Mouse (Mus musculus): Measurements from ENCODE around the gene Slc37a2.
"Not testable (repeated sequence)": the region's sequence is repeated elsewhere in the genome, so short reads cannot be mapped to it uniquely, and the experiment has no call there.

Slc37a2 gene

DNA sequence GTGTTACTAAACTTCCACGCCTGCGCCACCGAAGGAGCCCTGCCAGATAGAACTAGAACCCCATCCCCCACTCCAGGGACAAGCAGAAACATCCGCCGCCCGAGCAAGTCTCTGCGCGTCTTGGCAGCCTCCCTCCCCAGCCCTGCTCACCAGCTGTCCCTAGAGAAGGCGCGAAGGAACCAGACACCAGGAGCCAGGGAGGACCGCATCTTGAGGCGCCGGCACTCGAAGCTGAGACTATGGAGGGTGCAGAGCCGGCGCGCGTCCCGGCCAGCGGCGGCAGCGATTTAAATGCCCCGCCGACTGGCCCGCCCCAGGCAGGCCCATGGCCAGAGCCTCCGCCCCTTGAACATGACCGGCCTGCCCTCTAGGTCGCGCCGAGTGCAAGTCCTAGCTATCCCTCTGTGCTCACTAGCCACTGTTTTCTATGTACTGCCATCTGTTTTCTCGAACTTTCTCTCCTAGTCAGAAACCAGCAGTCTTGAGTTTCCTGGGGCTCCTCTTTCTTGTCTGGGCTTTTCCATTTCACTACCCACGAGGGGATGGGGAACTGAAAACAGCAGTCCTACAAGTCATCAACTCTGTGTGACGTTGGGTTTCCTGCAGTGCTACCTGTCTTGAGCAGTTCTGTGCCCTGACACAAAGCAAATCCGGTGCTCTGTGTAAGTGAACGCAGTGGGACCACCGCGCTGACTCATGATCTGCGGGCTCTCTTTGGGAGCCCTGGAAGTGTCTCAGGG, at the start of gene Slc37a2:
Slc37a2 (minus strand) TSS at position 590 of the 740 bp plus-strand sequence.
- DNase-seq (ENCODE audit: low spot score in 2 of 2): peak in 1 of 2 experiments; percentile 86

DNA sequence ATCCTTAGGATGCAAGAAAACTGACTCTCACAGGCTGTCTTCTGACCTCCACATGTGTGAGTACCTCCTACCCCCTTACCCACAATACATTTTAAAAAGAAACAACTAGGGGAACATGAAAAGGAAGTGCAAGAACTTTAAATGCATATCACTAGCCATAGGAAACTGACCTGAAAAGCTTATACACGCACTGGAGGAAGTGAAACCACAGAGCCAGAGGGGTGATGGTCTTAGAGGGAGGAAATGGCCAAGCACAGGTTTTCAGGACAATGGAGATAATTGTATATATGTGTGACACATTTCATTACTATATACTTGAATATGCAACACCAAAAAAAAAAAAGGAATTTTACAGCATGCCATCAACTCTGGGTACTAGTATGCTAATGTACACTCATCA, 46.2 kb upstream of the Slc37a2 start:
- DNase-seq (ENCODE audit: low spot score in 2 of 2): no peak

DNA sequence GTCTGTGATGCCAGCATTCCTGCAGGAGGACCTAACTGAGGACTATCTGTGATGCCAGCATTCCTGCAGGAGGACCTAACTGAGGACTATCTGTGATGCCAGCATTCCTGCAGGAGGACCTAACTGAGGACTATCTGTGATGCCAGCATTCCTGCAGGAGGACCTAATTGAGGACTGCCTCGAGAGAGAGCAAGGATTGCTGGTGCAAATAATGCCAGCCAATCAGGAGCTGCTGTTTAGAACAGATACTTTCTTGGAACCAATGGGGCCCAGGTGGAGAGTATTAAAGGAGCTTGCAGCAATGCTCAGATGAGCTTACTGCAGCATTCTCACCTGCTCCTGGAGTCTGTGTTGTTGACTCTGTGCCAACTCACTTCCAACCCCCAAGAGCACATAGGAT, 45.0 kb upstream of the Slc37a2 start:
- not testable (repeated sequence) for DNase-seq (ENCODE audit: low spot score in 2 of 2)

DNA sequence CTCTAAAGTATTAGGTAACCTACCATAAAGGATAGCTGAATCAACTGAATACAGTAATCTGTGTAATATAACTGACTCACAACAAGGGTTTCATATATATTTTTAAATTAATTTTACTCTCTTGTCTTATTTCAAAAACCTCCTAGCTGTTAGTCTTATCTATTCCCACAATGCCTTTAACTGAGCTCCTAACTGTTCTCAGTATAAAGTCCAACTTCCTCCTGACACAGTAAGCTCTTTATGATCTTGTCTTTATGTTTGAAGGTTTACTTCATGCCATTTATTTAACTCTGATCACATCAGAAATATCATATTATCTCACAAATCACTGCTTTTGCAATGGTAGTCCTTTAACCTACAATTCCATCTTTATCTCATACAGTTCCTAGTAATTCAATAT, 40.0 kb upstream of the Slc37a2 start:
- DNase-seq (ENCODE audit: low spot score in 2 of 2): no peak

DNA sequence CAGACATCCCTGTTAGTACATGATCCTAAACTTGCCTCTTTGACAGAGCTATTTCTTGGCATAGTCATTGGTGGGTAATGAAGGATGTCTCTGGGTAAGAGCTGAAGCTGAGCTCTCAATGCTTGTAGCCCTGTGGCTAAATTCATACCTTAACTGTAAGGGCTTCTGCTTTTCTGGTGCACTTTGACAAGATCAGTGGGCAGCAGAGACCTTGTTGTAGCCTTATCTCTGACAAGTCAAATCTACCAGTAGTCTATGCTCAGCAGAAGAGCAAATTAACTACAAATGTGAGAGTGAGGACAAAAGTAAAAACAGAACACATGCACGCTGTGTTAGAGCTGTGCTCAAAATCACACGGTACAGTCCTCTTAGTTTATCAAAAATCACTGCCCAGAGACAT, 11.1 kb upstream of the Slc37a2 start:
- DNase-seq (ENCODE audit: low spot score in 2 of 2): no peak

DNA sequence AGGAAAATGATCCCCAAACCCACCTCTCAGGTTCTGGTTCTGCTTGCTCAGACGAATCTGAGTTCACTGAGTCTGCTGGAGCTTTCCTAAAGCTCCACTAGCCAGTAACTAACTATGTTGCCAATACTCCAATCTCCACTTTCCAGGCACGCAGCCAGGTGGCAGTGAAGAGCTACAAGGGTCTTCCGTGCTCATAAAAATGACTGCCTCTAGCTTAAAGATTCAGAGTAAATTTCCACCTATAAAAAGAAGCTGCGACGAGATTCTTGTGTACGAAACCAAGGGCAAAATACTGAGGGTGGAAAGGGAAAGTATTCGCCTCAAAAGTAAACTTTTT, 319 bp upstream of the Slc37a2 start:
- peak in 1 of 2 experiments; percentile 44 for DNase-seq (ENCODE audit: low spot score in 2 of 2)

DNA sequence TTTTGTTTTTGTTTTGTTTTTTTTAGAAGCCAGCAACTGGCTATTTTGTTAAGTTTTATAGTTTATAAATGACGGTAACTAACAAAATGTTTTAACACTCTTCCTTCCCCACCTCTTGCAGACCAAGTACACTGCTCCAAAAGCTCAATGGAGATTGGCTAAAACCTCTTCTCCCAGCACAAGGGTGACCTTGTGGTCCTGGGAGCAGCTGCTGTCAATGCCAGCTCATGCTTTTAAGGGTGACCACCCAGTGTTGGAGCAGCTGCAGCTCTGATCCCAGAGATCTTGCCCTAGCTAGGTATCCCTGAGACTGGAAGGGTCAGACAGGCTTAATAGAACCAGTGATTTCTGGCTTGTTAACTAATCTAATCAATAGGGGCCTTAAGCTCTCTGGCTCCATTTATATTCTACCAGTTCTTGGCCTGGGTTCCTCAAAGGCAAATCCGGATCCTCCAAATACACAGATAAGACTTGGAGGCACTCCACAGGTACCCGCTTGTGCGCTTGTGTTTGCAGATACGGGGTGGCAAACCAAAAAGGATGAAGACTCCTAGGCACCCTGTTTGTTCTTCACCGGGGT, 917 bp downstream of the Slc37a2 start:
- DNase-seq (ENCODE audit: low spot score in 2 of 2): no peak

DNA sequence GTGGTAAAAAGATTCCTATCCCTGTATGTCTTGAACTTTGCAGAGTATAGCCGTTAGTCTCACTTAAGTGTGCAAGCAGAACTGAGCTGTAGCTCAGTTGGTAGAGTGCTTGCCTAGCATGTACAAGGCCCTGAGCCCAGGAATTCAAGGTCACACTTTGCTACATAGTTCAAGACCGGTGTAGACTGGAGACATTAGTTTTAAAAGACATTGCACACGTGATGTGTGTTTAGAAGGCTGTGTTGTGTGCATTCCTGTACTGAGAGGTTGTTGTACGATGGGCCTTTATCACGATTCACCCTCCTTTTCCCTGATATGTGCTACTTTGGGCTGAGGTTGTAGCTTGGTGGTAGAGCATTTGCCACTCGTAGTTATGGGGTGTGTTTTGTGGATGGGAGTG, 4.9 kb downstream of the Slc37a2 start:
- DNase-seq (ENCODE audit: low spot score in 2 of 2): no peak

DNA sequence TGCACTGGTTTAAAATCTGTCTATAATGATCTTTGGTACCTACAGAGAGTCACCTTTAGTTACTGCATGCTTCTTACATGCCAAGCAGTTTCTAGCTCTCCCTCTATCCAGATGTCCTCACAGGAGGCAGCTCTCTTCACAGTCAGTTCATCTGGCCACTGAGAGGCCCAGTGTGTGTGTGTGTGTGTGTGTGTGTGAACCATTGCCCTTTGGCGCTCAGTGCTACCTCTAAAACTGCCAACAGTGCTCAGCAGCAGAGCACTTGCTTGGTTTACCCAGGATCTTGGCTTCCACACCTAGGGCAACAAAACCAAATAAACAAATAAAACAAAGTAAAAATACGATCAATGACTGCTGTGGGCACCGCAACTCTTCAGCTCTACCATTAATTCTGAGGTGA, 5.6 kb downstream of the Slc37a2 start:
- DNase-seq (ENCODE audit: low spot score in 2 of 2): no peak

DNA sequence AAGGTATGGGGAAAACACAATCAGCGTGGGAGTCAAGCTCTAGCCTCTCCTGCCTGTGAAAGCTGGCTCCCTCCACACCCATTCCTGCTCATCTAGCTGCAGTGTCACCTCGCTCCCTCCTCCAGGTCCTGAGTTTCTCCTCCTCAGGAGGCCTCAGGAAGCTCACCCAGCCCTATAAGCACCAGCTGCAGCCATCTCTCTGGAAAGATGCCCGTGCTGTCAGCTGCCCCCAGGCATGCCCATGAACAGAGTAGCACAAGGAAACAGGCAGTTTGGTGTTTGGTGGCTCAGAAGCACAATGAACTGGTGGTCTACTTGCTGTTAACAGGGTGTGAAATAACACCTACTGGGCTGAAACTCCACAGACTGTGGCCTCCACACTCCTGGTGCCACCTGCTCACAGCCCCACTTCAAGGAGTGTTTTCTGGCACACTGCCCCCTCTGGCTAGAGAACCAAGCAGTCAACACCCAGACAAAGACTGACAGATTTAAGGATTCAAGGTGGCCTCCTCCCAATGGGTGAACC, 7.1 kb downstream of the Slc37a2 start:
- DNase-seq (ENCODE audit: low spot score in 2 of 2): no peak

DNA sequence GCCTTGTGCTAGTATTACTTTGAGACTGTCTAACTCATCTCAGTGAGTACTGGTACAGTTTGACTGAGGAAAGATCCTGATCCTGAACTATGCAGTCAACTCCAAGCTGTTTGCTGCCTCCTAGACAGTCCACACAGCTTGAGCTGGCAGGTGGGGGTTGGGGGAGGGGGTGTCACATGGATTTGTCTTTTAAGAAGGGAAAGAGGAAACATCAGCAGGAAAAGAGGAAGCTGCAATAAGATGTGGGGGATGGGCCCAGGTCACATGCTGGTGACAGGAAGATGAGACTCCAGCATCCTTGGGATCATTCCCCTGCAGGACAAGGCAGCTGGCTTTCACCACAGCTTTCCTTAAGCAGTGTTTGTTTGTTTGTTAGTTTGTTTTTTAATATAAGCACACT, 8.1 kb downstream of the Slc37a2 start:
- peak in 1 of 2 experiments; percentile 60 for DNase-seq (ENCODE audit: low spot score in 2 of 2)

DNA sequence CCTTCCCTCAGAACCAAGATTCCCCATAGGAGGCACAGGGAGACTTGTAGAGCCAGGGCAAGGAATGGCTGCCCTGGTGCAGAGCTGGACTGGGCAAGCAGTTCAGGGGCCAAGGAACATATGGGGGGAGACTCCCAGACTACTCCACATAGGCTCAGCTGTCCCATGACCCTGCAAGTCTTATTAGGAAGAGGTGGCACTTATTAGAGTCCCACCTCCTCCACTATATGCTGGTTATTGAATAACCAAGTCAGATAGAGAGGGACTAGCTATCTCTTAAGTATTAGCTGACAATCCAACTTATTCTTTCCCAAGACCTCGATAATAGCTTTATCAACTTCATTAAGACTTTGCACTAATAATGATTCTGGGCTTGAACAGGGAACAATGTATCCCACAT, 9.7 kb downstream of the Slc37a2 start:
- DNase-seq (ENCODE audit: low spot score in 2 of 2): no peak

DNA sequence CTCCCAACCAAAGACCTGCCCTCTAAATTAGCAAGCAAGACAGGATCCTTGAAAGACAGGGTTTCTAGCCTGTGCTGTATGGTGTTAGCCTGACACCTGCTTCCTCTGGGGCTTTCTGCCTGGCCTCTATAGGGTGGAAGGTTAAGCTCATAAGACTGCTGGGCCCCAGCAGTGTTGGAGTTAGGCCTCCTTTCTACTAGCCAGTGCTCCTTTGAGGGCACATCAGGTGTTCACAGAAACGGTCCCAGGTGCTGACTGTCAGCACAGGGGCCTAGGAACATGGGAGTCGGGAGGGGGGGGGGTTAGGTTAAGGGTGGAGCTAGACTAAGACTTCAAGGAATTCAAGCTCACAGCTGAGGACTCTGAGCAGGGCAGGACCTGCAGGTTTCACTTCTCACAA, 10.1 kb downstream of the Slc37a2 start:
- no peak for DNase-seq (ENCODE audit: low spot score in 2 of 2)

DNA sequence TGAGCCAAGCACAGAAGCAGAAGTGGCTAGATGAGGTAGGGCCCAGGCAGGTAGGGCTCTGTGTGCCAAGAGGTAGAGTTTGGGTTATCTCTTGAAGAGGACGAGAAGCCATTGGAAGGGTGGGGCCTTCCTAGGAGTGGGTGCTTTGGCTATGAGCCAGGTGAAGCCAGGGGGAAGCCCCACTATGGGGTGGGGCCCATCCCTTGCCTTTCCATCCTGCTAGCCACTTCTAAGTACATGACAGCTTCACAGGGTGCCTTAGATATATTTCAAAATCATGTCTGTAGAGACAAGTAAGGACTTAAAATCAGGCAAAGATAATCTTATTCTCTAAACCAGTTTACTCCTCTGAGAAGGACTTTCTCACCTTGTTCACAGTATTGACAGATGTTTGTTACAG, 10.9 kb downstream of the Slc37a2 start:
- no peak for DNase-seq (ENCODE audit: low spot score in 2 of 2)

DNA sequence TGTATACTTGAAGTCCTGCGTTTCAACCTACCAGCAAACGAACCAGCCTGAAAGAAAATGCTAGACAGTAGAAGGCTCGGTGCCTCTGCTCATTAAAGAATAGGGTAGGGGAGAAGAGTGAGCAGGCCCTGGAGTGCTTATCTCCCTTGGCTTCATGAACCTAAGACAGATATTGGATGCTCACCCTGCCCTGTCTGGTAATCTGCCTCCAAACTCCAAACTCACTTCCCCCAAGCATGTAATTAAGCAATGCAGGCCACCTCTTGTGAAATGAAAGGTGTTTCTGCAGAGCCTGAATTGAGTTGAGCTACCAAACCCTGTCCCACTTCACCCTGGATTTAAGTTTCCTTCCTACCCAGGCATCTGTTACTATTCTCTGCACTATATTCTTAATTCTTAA, 12.8 kb downstream of the Slc37a2 start:
- DNase-seq (ENCODE audit: low spot score in 2 of 2): no peak

DNA sequence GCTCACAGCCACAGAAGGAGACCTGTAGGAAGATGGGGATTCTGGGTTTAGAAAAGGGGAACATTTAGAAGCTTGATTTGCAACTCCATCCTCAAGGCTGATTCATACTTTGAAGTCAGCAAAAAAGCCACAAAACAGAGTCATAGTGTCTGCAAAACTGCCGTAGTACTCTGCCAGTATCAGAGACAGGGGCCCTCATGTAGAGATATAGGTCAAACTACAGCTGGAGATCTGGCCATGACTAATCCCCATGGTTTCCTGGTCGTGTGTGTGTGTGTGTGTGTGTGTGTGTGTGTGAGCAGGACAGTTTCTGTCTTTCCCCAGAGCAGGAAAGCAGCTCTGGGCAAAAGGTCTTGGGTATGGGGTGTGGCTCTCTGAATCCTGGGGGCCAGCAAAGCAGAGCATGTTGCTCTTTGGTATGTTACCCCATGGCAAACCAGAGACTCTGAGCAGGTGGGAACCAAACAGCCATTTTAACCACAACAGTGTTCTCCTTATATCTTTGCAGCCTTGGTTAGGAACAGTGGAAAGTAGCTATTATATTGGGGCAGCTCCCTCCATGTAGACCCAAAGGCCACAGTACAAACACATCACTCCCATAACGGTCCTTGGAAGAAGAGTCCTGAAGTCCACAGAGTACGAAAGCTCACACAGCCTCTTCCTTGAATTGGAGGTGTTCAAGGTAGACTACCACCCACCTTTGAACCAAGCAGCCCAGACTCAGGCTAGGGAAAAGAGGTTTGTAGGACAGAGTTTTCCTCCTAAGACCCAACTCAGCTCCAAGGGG, 19.4 kb downstream of the Slc37a2 start:
- DNase-seq (ENCODE audit: low spot score in 2 of 2): no peak

DNA sequence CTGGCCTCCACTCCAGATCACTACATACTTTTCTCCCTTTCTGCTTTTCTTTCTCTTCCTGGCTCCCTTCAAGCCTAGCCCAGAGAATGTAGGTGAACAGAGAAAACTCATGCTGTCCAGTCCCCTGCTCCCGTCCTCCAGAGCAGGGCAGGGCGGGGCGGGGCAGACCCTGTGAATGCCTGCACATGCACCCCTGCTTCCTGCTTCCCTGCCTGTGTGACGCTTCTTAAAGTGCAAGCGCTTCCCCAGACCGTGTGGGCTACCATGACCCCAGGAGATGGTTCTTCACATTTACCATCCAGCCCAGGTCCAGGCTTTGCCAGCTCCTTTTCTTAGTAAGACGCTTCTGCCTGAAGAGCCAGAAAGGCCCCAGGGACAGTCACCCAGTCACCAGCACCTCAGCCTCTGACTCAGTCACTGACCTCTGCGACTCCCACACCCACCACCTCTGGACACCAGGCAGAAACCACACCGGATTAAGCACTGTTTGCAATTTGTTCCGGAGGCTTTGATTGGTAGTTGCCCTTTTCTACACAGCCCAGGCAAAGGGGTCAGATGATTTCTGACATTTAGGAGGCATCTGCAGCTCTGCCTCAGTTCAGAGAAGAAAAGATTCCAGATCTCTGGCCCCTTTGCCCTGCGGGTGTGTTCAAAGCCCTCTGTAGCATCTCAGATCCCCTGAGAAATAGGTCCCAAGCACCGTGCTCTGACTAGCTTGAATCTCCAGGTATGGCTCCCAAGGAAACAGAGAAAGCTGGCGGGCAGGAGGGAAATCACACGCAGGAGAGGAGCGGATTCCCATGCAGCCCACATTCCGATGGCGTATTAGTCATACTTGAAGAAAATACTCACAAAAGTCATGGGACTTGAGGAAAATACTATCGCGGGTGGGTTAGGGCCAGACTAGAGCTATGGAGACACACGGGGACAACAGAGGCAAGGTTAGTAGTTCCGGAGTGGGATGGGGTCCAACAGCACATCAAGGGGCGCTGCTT, 23.0 kb downstream of the Slc37a2 start:
- DNase-seq (ENCODE audit: low spot score in 2 of 2): no peak

DNA sequence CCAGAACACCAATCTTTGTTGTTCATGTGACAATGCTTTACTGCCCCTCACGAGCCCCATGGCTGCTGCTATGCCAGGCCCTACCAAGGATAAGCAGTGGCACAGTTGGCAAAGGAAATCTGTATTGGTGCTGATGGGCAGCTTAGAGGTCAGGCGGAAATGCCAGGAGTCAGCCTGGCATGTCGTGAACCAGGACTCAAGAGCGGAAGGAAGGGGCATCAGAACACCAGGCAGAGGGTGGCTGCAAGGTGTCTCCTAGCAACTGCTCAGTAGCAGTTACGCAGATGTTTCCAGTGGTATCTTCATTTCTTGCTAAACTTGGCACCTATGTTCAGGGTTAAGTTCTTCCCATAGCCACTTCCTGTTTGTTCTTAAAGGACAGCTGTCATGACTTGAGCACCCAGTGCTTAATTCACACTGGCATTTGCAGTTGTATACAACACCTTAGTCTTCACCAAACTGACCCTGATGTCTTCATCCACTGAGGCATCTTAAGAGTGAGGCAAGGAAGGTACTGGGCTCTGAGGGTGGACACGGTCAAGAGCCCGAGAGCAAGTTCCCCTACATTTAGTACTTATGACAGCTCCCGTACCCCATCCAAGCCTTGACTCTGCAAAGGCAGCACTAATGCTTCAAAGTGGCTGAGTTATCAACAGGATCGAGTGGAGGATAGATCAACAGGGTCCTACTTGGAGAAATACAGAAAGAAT, 24.9 kb downstream of the Slc37a2 start:
- DNase-seq (ENCODE audit: low spot score in 2 of 2): no peak

DNA sequence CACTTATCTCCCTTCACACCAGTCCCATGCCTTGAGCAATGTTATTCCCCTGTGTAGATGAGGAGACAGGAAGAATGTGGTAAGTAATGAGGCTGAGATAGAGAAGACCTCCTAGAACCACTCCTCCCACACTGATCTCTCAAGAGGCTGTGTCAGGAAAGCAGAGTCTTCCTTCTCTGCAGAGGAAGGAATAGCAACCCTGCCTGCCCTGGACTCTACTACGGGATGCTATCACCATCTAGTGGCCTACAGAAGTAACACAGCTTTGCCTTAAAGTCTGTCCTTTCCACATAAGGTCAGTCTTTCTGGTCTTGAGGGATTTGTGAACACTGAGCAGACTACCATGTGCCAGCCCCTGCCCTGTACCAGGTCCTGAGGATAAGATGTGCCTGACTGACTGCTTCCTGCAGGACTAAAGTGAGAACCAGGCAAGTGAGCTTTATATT, 25.6 kb downstream of the Slc37a2 start:
- peak in 1 of 2 experiments; percentile 83 for DNase-seq (ENCODE audit: low spot score in 2 of 2)

DNA sequence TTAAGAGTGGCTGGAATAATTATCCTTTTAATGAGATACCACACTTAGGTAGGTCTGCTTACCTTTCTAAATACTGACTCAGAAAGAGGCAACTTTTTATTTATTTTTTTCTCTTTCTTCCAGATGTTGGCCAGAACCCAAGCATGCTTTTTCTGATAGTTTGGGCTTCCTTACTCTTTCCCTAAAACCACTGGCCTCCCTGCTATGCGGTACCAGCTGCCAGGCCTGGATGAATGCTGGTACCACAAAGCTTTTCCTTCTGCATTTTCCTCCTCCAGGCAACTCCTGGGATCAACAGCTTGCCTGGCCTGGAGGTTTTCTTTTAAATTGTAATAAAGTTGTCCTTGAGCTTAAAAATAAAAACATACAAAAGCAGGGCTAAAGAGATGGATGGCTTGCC, 30.0 kb downstream of the Slc37a2 start:
- DNase-seq (ENCODE audit: low spot score in 2 of 2): no peak

DNA sequence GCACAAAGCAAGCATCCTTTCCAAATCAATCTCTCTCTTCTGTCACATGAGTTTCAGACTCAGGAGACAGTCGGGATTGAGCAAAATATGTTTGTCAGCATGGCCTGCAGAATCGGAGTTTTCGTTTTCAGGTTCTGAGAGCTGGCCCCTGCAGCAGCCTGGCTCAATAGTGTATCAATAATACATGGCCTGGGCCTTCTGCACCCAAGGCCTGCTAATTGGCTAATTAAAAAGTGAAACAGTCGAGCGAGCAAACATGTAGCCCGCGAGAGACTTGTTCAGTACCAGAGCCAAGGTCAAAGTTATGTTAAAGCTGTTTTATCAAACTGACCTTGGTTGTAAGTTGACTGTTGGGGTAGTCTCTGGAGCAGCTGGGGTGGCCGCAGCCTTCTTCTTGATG, 34.8 kb downstream of the Slc37a2 start:
- DNase-seq (ENCODE audit: low spot score in 2 of 2): no peak
